Mouse (Mus musculus) neural tube, embryonic 12.5 days (tissue): ENCODE results near the gene Tlr6. TPM values are rescaled to one million over a fixed set of nuclear protein-coding genes. Genes with fewer than 3 reads are reported as not detected.

ENCODE experiments used
- ATAC-seq: fragments of 200-750 bp; cut with Nextera tagmentation; 2 replicates; pipeline ENCODE4 v1.8.0; 2017; ENCODE audit warnings: low read depth, mild to moderate bottlenecking, moderate TSS enrichment, moderate library complexity; ENCODE audit not compliant: low FRiP score
- H3K27ac ChIP-seq: fragments of 300-500 bp; sonication (generic); 2 replicates; pipeline ENCODE4 v1.5.1; 2016
- H3K27me3 ChIP-seq: fragments of 300-500 bp; sonication (generic); replicated peaks from 2 replicates; pipeline ENCODE4 v1.6.1; 2016; ENCODE audit warnings: mild to moderate bottlenecking
- H3K36me3 ChIP-seq: fragments of 300-500 bp; sonication (generic); 2 replicates; pipeline ENCODE4 v1.6.1; 2016; ENCODE audit warnings: mild to moderate bottlenecking
- H3K4me1 ChIP-seq: fragments of 300-500 bp; sonication (generic); 2 replicates; pipeline ENCODE4 v1.6.1; 2016
- H3K4me2 ChIP-seq: fragments of 300-500 bp; sonication (generic); replicated peaks from 2 replicates; pipeline ENCODE4 v1.6.1; 2016; ENCODE audit warnings: mild to moderate bottlenecking
- H3K4me3 ChIP-seq: fragments of 300-500 bp; sonication (generic); 2 replicates; pipeline ENCODE4 v1.5.1; 2016
- H3K9ac ChIP-seq: fragments of 300-500 bp; sonication (generic); 2 replicates; pipeline ENCODE4 v1.6.1; 2016; ENCODE audit warnings: mild to moderate bottlenecking
- H3K9me3 ChIP-seq: fragments of 300-500 bp; sonication (generic); 2 replicates; pipeline ENCODE4 v1.6.1; 2016; ENCODE audit warnings: mild to moderate bottlenecking
- WGBS: fragments of 180-500 bp; shearing (Covaris S2); methylation state at CpG from one replicate; pipeline ENCODE4 v1.1.7; 2016; 5-methylcytosine and 5-hydroxymethylcytosine counted together
- microRNA counts: library from miRNA; unstranded; fragments of <30 nt; microRNA quantifications from one replicate; lab custom pipeline; 2017
- microRNA-seq: library from miRNA; unstranded; fragments of <30 nt; microRNA quantifications from one replicate; pipeline ENCODE4, GENCODE M21; 2017
- polyA plus RNA-seq: library from polyadenylated mRNA; unstranded; fragments of >200 nt; fragmentation: Nextera tagmentation; extraction: Ambion mirVana; gene quantifications from 2 replicates; pipeline ENCODE4 v1.2.1, GENCODE M21; 2016

The Tlr6 gene
- polyA plus RNA-seq, 1 experiment from 2014 or later: 0.32 TPM

- Histone ChIP-seq H3K27me3 (no peaks in the 10 kb centered on the region), H3K9ac (no peak overlapping the region), H3K4me2 (no peak overlapping the region), H3K4me1 (no peaks in the 10 kb centered on the region), H3K9me3 (no peaks in the 10 kb centered on the region), H3K27ac (no peak overlapping the region), H3K4me3 (no peak overlapping the region), H3K36me3 (no peaks in the 10 kb centered on the region)
- ATAC-seq: no peak
- 91% methylated on average over 11 of the region's 11 CpGs for WGBS
These were observed 42.2 kb downstream of the Tlr6 start for GRCm38 (mm10) chr5:64917721-64918120.

DNA sequence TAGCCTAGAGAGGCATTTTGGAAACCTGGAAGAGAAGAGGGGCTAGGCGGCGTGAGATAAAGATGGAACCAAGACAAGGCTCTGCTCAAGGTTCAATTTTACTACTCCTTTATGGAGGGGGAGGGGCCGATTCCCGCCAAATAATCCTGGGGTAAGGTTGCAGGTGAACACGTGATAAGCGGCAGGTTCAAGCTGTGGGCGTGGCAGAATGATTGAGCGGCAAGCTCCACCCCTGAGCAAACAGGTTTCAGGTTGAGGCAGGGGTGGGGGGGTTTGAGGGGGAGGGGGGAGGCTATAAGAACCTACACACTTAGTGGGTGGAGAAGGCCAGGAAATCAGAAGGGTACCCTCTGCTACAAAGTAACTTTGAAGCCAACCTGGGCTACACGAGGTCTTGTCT is 42.7 kb downstream of the Tlr6 start:
- no peak overlapping the region for H3K9ac ChIP-seq
- no peaks in the 10 kb centered on the region for H3K27me3 ChIP-seq
- no peak overlapping the region for H3K4me2 ChIP-seq
- H3K9me3 ChIP-seq: no peaks in the 10 kb centered on the region
- ATAC-seq: no peak
- H3K27ac ChIP-seq: no peak overlapping the region
- H3K4me1 ChIP-seq: no peaks in the 10 kb centered on the region
- 95% methylated on average over 9 of the region's 9 CpGs for whole genome bisulfite sequencing
- no peaks in the 10 kb centered on the region for H3K36me3 ChIP-seq
- no peak overlapping the region for H3K4me3 ChIP-seq

DNA sequence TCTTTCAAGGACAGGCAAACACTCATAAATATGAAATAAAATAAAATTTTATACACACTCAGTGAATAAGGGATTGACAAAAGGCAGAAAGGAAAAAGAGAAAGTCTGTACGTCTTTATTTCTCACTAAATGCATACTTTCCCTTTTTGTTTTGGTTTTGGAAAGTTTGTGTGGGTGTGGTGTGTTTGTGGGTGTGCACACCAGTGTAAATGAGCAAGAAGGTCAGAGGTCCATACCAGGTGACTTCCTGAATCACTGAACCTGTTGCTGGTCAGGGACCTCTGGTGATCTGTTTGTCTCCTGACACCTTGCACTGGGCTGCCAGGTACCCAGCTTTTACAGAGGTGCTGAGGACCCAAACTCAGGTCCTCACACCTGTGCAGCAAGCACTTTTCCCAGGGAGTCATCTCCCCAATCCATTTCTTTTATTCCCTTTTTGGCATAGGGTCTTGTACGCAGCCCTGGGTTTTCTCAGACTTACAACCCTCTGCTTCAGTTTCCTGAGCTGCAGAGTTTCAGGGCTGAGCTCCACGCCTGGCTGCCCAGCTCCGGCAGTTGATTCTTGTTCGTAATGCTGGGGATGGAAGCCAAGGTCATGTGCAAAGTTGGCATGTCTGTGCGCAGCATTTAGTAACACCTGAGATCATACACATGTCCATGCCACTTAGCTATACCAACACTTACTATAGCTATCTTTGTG is 51.2 kb downstream of the Tlr6 start:
- Histone ChIP-seq H3K4me3 (no peak overlapping the region), H3K4me2 (no peak overlapping the region), H3K27me3 (no peaks in the 10 kb centered on the region), H3K9me3 (no peaks in the 10 kb centered on the region), H3K36me3 (no peaks in the 10 kb centered on the region), H3K27ac (no peak overlapping the region), H3K9ac (no peak overlapping the region), H3K4me1 (no peaks in the 10 kb centered on the region)
- WGBS: 89% methylated on average over 6 of the region's 6 CpGs
- ATAC-seq: no peak

DNA sequence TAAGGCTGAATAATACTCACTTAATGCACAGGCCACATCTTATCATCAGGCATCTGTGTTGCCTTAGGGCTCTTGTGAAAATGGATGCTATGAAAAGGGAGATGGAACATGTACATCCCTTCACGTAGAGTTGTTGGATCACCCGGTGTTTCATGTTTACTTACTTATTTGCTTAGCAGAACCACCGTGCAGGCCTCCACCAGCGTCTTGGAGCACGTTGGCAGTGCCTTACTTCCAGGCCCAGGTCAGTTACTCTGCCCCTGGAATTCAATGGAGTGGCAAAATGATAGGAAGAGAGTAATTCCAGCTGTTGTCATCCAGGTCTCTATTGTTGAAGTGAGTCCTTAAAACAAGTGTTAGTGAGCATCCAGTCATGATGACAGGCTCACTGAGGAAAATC is 52.0 kb downstream of the Tlr6 start:
- no peak for ATAC-seq
- 93% methylated on average over 5 of the region's 5 CpGs for whole genome bisulfite sequencing
- Histone ChIP-seq H3K27ac (no peak overlapping the region), H3K36me3 (no peaks in the 10 kb centered on the region), H3K27me3 (no peaks in the 10 kb centered on the region), H3K4me3 (no peak overlapping the region), H3K9me3 (no peaks in the 10 kb centered on the region), H3K4me1 (no peaks in the 10 kb centered on the region), H3K4me2 (no peak overlapping the region), H3K9ac (no peak overlapping the region)

DNA sequence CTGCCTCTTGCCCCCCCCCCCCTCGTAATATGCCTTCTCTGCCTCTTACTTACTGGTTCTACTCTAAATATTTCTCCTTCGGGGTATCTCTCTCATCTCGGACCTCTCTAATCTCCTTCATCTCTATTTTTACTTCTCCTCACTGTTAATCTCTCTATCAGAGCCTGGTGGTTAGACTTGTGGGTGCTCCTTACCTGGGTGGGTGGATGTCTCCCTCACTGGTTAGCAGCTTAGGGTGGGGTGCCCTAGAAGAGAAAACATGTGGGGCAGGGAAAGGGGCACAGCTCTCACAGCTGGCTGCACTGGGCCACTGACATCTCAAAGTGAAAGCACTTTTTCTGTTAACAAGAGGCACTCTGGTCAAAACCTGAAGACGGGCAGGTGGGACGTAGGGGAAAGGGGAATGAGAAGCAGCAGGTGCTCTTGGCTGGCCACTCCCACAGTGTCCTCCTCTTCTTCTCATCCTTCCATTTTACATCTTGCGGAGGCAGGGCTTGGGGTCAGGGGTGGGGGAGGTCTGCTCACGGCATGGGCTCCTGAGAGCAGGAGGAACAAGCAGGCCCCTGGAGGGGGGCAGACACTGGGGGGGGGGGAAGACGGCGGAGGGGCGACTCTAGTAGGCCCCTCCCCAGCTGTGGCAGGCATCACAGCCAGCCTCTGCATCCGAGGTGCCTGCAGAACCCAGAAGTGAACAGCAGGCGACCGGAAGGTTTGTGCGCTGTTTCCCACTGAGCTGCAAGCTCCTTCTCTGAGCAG is 54.2 kb downstream of the Tlr6 start:
- ATAC-seq: no peak
- Histone ChIP-seq H3K4me2 (no peak overlapping the region), H3K4me3 (no peak overlapping the region), H3K9me3 (no peaks in the 10 kb centered on the region), H3K27me3 (no peaks in the 10 kb centered on the region), H3K27ac (no peak overlapping the region), H3K36me3 (no peaks in the 10 kb centered on the region), H3K9ac (no peak overlapping the region), H3K4me1 (no peaks in the 10 kb centered on the region)
- WGBS: 65% methylated on average over 14 of the region's 14 CpGs

MicroRNA genes within 50 kb of the gene (microRNA counts, 519-probe panel; counts per million panel counts)
- 342 counts per million, percentile 67 among the panel's probes with 10 or more counts for microRNA mmu-miR-574-3p (lab: Ali Mortazavi, UCI)
- 342 counts per million, percentile 67 among the panel's probes with 10 or more counts for microRNA mmu-miR-574-5p (lab: Ali Mortazavi, UCI)

Small RNA genes within 50 kb of the gene (microRNA-seq; reads per million reads assigned to microRNA genes)
- 28.6 reads per million, percentile 34 among the genes with 10 or more reads in this experiment for gene Mir574

Other genes with a start within 250 kb of the Tlr6 start
- gene Klf3, start 156.7 kb downstream of the Tlr6 start, polyA plus RNA-seq: 27.7 and 34.8 TPM in 2 replicates
- gene Tlr1, start 26.5 kb downstream of the Tlr6 start, polyA plus RNA-seq: 0.17 and 0.47 TPM in 2 replicates
- 16.8 and 18.2 TPM in 2 replicates for gene Fam114a1, start 10.0 kb upstream of the Tlr6 start, polyA plus RNA-seq
- 0.19 and 0.20 TPM in 2 replicates for gene Tmem156, start 132.0 kb upstream of the Tlr6 start, polyA plus RNA-seq
- gene Klhl5, start 147.4 kb upstream of the Tlr6 start, polyA plus RNA-seq: 34.0 and 43.7 TPM in 2 replicates
- gene Wdr19, start 239.6 kb upstream of the Tlr6 start, polyA plus RNA-seq: 13.3 and 15.4 TPM in 2 replicates